Mouse (Mus musculus): ENCODE measurements around the gene Emx1.

Emx1 gene

GRCm38 (mm10) chr6:85189361-85189760, 2.1 kb downstream of the Emx1 start:
- in situ Hi-C loops (cut with MseI, MboI): no loop called here

- in situ Hi-C loops (cut with MseI, MboI): no loop called here
Measured at GRCm38 (mm10) chr6:85189911-85190591, 2.8 kb downstream of the Emx1 start.

- in situ Hi-C loops (cut with MseI, MboI): no loop called here
Measured at GRCm38 (mm10) chr6:85190671-85191070, 3.4 kb downstream of the Emx1 start.

- in situ Hi-C loops (cut with MseI, MboI): no loop called here
Measured at GRCm38 (mm10) chr6:85191751-85192440, 4.7 kb downstream of the Emx1 start.

DNA sequence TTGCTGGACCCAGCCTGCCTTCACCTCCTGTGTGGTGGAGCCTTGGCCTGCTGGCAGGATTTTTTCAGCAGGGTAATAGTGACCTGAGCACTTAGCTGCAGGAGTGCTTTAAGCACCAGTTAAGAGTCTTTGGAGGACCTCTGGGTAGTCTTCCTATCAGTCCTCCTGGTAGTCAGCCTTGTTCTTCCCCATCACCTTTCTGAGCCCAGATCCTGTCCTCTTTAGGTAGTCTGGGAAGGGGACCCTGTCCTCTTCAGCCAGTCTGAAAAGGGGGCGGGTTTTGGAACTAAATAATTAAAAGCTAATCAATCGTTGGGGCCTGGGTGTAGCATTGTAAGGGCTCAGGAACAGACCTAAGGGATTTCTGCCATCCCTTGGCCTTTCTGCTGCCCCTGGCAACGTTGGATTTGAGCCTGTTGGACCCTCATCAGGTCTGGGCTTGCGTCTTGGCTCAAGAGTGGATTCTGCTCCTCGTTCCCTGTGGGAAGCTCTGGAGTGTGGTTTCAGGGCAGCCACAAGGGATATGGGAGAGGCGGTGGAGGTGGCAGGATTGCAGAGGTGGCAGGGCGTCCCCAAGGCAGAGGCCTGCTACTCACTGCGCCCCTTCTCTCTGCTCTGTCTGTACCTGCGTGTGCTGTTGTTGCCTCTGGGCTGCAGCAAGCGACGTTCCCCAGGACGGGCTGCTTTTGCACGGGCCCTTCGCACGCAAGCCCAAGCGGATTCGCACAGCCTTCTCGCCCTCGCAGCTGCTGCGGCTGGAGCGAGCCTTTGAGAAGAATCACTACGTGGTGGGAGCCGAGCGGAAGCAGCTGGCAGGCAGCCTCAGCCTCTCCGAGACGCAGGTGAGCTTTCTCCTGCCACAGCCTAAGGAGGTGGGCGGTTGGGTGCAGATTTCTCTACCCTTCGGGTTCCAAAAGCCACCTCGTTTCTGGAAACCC, 6.4 kb downstream of the Emx1 start:
- in situ Hi-C loops (cut with MseI, MboI): no loop called here

- in situ Hi-C loops (cut with MseI, MboI): no loop called here
Measured at GRCm38 (mm10) chr6:85197951-85198350, 10.7 kb downstream of the Emx1 start.

GRCm38 (mm10) chr6:85206182-85206938, 19.1 kb downstream of the Emx1 start:
- in situ Hi-C loops (cut with MseI, MboI): no loop called here

- in situ Hi-C loops (cut with MseI, MboI): no loop called here
Measured at GRCm38 (mm10) chr6:85206939-85207285, 19.7 kb downstream of the Emx1 start.

GRCm38 (mm10) chr6:85207345-85207744, 20.1 kb downstream of the Emx1 start:
- in situ Hi-C loops (cut with MseI, MboI): no loop called here

- in situ Hi-C loops (cut with MseI, MboI): no loop called here
Measured at GRCm38 (mm10) chr6:85209226-85209967, 22.2 kb downstream of the Emx1 start.

GRCm38 (mm10) chr6:85210686-85211085, 23.4 kb downstream of the Emx1 start:
- in situ Hi-C loops (cut with MseI, MboI): no loop called here

DNA sequence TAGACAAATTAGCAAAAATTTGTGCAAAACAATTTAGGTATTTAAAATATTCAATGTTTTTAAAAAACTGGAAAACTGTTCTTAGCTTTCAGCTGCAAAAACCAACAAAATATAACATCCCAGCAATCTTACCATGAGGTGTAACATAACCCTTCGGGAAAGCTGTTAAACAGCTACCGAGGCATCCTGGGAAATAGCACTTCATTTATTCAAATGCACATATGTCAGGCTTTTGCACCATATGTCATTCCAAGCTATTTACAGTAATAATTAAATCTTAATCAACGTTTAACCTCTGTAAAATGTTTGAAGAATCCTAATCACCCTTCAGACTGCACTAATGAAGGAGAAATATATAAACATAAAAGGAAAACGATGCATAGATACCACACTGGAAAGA, 31.0 kb downstream of the Emx1 start:
- in situ Hi-C loops (cut with MseI, MboI): no loop called here

DNA sequence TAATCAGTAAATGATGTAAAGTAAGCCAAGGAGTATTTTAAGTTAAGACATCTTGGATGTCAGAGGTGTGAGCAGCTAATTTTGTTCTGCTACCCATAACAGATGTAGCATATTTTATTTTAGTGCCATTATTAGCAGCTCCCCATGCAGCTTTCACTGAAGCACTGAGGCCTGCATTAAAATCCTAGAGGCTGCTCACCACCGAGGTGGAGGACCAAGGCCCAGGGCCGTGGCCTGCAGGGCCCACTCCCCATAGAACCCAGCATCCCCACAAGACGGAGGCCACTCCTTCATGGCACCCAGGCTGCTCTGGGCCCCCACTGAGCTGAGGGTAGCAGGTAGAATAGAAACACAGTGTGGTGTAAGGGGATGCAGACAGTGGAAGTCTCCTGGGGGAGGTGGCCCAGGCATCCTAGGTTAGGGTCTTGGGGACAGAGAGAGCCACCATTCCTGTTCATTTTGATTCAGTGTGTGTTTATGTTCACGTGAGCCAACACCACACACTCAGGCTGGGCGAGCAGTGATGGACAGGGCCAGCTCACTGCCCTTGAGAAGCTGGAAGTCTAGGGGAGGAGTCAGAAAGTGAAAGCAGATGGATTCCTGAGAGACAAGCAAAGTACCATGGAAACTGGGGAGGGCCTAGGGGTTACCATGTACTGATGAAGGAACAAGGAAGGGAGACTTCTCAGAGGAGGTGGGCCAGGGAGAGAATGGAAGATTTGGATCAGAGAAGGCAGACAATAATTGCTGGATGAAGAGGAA, 31.6 kb downstream of the Emx1 start:
- in situ Hi-C loops (cut with MseI, MboI): no loop called here

GRCm38 (mm10) chr6:85219706-85220105, 32.5 kb downstream of the Emx1 start:
- in situ Hi-C loops (cut with MseI, MboI): no loop called here

DNA sequence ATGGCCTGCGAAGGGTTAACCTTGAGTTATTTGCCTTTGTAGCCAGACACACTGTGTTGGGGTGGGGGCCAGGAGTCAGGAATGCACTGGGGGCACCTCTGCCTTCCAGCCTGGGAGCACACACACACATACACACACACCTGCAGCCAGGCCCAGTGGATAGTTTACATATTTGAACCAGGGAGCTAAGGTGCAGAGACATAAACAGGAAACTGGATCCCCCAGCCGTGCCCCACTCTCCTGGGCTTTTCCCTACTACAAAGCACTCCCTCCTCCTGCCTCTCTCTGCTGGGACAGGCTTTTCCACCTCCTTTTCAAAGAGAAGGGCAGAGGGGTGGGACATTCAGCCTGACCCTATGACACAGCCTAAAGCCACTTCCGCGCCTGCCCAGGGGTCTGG, 33.7 kb downstream of the Emx1 start:
- in situ Hi-C loops (cut with MseI, MboI): no loop called here

- in situ Hi-C loops (cut with MseI, MboI): no loop called here
Measured at GRCm38 (mm10) chr6:85222551-85222950, 35.3 kb downstream of the Emx1 start.

- in situ Hi-C loops (cut with MseI, MboI): no loop called here
Measured at GRCm38 (mm10) chr6:85223498-85224150, 36.4 kb downstream of the Emx1 start.

DNA sequence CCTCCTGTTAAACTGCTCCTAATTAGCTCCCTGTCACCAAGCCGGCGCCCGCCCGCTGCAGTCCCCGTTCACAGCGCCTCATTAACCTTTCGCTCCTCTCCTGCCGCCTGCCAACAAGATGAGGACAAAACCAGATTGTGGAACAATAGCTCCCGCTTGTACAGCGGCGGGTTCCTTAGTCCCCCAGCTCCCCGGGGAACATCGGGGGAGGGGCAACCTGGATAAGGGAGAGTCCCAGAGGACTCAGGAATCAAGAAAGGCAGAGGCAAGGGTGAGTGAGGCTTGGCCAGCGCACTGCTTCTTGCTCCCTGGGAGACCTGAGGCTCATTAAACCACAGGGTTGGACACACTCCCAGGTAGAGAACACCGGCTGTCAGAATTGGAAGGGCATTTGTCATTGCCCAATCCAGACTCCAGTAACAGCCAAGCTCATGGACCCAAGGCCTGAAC, 37.2 kb downstream of the Emx1 start:
- in situ Hi-C loops (cut with MseI, MboI): no loop called here

DNA sequence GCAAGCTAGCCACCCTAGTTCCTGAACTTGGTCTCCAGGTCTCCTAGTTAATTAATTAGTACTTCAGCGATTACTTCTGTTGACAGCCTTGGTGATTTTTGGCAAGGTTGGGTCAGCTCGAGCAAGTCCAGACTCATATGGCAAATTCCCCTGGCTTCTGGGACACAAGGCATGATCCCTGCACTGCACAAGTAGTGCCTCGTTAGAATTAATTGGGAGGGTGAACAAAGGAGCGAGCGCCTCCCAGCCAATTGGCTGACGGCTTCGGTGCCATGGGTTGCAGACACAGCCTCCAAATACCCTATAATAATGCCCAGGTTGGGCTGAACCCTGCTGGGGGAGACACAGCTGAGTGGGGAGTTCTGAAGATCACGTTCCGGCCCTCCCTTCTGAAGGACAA, 39.3 kb downstream of the Emx1 start:
- in situ Hi-C loops (cut with MseI, MboI): no loop called here

- in situ Hi-C loops (cut with MseI, MboI): no loop called here
Measured at GRCm38 (mm10) chr6:85227520-85227919, 40.3 kb downstream of the Emx1 start.

Data from mouse trophoblast stem cell (cell line).